Mouse (Mus musculus) thymus, adult 2 months (tissue): ENCODE measurements around the gene Lix1. TPM values are rescaled to one million over a fixed set of nuclear protein-coding genes. Genes with fewer than 3 reads are reported as not detected.

Experiments
- DNase-seq: peaks from one replicate; pipeline ENCODE4 v3.0.0; 2021
- H3K27ac ChIP-seq: fragments of 200-500 bp; 2 replicates; pipeline ENCODE4 v1.5.1; 2012; ENCODE audit warnings: low read length, control low read depth; ENCODE audit not compliant: control insufficient read depth, insufficient read depth
- H3K27me3 ChIP-seq: fragments of 200-500 bp; 2 replicates; pipeline ENCODE4 v1.6.1; 2012; ENCODE audit warnings: mild to moderate bottlenecking, low read length, moderate library complexity, mixed read lengths; ENCODE audit not compliant: control insufficient read depth, insufficient read depth
- H3K36me3 ChIP-seq: fragments of 200-500 bp; 2 replicates; pipeline ENCODE4 v1.6.1; 2012; ENCODE audit warnings: mild to moderate bottlenecking, low read length, moderate library complexity; ENCODE audit not compliant: control insufficient read depth, insufficient read depth
- H3K4me1 ChIP-seq: fragments of 200-500 bp; replicated peaks from 2 replicates; pipeline ENCODE4 v1.6.1; 2012; ENCODE audit warnings: low read length; ENCODE audit not compliant: control insufficient read depth, insufficient read depth
- H3K4me3 ChIP-seq: fragments of 200-500 bp; 2 replicates; pipeline ENCODE4 v1.5.1; 2012; ENCODE audit warnings: mild to moderate bottlenecking, low read length, control low read depth, moderate library complexity; ENCODE audit not compliant: control insufficient read depth, insufficient read depth
- CTCF ChIP-seq: fragments of 200-500 bp; IDR thresholded peaks from 2 replicates; pipeline ENCODE4 v1.5.1; 2012; ENCODE audit warnings: mild to moderate bottlenecking, control low read depth, low read length, moderate library complexity, borderline replicate concordance; ENCODE audit not compliant: control insufficient read depth, poor library complexity, insufficient read depth; ENCODE audit errors: extremely low read depth
- POLR2A ChIP-seq: fragments of 200-500 bp; IDR thresholded peaks from 2 replicates; pipeline ENCODE4 v1.6.1; 2012; ENCODE audit warnings: mild to moderate bottlenecking, low read length, control low read depth, moderate library complexity; ENCODE audit not compliant: control insufficient read depth, poor library complexity, insufficient read depth; ENCODE audit errors: extremely low read depth
- WGBS: fragments of 180-500 bp; shearing (Covaris S2); methylation state at CpG from one replicate; pipeline ENCODE4 v1.1.7; 2018; 5-methylcytosine and 5-hydroxymethylcytosine counted together
- polyA plus RNA-seq: library from polyadenylated mRNA; depleted of rRNA; stranded (reverse); fragments of >200 nt; gene quantifications from 2 replicates; pipeline ENCODE4 v1.2.3, GENCODE M21; 2012

Lix1 gene
- polyA plus RNA-seq, 1 experiment: 0.12 TPM

DNA sequence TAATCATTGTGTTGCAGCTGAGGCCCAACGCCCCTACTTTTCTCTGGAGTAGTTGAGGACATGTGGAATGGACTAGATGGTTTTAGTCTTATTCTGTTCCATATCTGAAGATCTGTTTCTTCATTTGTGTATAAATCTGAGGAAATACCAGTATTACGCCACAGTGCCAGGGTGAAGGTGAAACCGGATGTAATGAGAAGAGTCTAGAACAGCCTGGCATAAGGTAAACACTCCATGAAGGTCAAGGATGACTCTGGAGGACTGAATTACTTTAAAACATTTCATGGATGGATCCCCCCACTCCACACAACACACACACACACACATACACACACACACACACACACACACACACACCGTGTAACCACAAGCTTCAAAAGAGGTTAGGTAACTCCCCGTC lies 45.3 kb downstream of the Lix1 start:
- Histone ChIP-seq H3K27ac (no peak overlapping the region), H3K4me1 (peaks cover 10% of the 10 kb centered on the region), H3K27me3 (no peaks in the 10 kb centered on the region), H3K4me3 (no peak overlapping the region), H3K36me3 (no peaks in the 10 kb centered on the region)
- 63% methylated on average over 5 of the region's 5 CpGs for WGBS
- TF ChIP-seq CTCF (no peak), POLR2A (no peak)
- DNase-seq: no peak

DNA sequence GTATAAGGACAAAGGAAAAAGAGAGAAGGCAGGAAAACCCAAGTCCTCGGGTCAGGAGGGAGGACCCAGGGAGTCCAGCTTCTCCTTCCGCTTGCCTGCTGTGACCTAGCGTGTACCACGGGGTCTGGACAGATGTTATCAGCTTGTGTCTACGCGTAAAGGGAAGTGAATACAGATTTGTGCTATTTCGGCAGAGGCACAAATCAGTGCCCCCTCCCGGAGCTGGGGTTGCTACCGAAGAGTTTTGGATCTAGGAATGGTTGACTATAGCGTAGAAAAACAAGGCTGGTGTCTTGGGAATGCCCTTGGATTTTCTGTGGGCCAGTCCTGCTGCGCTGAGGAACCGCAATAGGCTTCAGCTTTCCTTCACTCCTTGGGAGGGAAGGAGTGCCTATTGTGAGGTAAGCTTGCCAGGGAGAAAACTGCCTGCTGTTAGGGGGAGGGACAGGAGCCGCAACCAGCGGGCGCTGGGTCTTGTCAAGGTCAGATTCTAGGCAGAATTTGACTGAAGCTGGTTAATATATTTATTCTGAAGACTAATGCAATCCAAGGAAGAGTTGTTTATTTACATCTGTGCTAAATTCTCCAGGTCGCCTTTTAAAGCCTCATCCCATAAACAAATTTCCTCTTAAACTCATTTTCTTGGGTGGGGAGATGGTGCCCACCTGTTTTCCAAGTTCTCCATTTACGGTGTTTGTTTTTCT lies 46.4 kb downstream of the Lix1 start:
- WGBS: 11% methylated on average over 17 of the region's 17 CpGs
- no peak overlapping the region for H3K27ac ChIP-seq
- no peak overlapping the region for H3K4me3 ChIP-seq
- peaks cover 7% of the 10 kb centered on the region for H3K4me1 ChIP-seq
- no peak for DNase-seq
- TF ChIP-seq POLR2A (no peak), CTCF (no peak)
- H3K27me3 ChIP-seq: no peaks in the 10 kb centered on the region
- H3K36me3 ChIP-seq: no peaks in the 10 kb centered on the region

DNA sequence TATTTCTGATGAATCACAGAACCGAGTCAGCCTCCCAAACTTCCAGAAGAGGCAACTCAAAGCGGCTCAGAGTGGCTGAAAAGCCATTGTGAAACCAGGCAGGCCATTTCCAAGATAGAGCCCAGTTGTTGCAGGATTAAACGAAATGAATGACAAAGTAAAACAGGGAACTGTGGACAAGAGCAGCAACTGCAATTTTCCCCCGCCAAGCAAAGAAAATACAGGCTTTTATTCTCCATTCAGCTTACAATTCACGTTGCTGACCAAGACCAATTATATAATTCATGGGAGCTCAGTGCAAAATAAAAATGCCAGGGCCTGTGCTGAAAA lies 46.9 kb downstream of the Lix1 start:
- no peak for DNase-seq
- Histone ChIP-seq H3K36me3 (no peaks in the 10 kb centered on the region), H3K27me3 (no peaks in the 10 kb centered on the region), H3K4me1 (peaks cover 7% of the 10 kb centered on the region), H3K4me3 (no peak overlapping the region), H3K27ac (no peak overlapping the region)
- TF ChIP-seq CTCF (no peak), POLR2A (no peak)
- WGBS: 46% methylated on average over 5 of the region's 5 CpGs

DNA sequence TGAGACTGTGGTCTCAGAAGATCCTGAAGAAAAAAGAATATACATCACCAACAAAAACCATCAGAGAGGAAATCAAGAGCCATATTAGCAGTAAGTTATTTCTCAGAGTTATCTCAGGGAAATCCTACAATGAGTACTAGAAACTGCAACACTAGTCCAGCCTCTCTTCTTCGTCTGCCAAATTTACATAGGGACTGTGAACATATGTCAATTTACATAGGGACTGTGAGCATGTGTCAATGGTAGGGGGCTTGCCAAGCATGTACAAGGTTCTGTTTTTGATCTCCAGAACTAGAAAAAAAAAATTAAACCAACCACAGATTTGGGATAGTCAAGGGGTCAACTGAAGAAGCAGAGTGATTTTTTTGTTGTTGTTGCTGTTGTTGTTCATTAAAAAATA lies 48.6 kb downstream of the Lix1 start:
- Histone ChIP-seq H3K27me3 (no peaks in the 10 kb centered on the region), H3K27ac (no peak overlapping the region), H3K4me3 (no peak overlapping the region), H3K4me1 (peaks cover 4% of the 10 kb centered on the region; the same call in 1 of the 2 replicates), H3K36me3 (no peaks in the 10 kb centered on the region)
- no peak for DNase-seq
- 94% methylated on average over 1 of the region's 1 CpGs for WGBS
- TF ChIP-seq POLR2A (no peak), CTCF (no peak)

GRCm38 (mm10) chr17:17452617-17453016 lies 50.1 kb downstream of the Lix1 start:
- H3K27ac ChIP-seq: no peak overlapping the region
- DNase-seq: no peak
- H3K27me3 ChIP-seq: no peaks in the 10 kb centered on the region
- H3K4me1 ChIP-seq: peaks cover 4% of the 10 kb centered on the region; the same call in 1 of the 2 replicates
- H3K4me3 ChIP-seq: no peak overlapping the region
- no peaks in the 10 kb centered on the region for H3K36me3 ChIP-seq
- WGBS: 90% methylated on average over 3 of the region's 3 CpGs
- TF ChIP-seq CTCF: no peak
- no peak for TF ChIP-seq POLR2A

- no peak for TF ChIP-seq CTCF
- TF ChIP-seq POLR2A: no peak
- H3K4me3 ChIP-seq: no peak overlapping the region
- 74% methylated on average over 1 of the region's 1 CpGs for WGBS
Measured at GRCm38 (mm10) chr17:17454573-17454972, 52.1 kb downstream of the Lix1 start.

GRCm38 (mm10) chr17:17485789-17486188 lies 83.3 kb downstream of the Lix1 start:
- no peak overlapping the region for H3K4me3 ChIP-seq
- no peak for DNase-seq
- 90% methylated on average over 2 of the region's 2 CpGs for WGBS
- TF ChIP-seq POLR2A: no peak
- no peak for TF ChIP-seq CTCF
- no peak overlapping the region for H3K27ac ChIP-seq
- H3K4me1 ChIP-seq: no peaks in the 10 kb centered on the region
- H3K27me3 ChIP-seq: no peaks in the 10 kb centered on the region
- H3K36me3 ChIP-seq: no peaks in the 10 kb centered on the region

More at GRCm38 (mm10) chr17:17454573-17454972, 52.1 kb downstream of the Lix1 start:
- Histone ChIP-seq H3K36me3 (no peaks in the 10 kb centered on the region), H3K27me3 (no peaks in the 10 kb centered on the region), H3K27ac (no peak overlapping the region), H3K4me1 (no peaks in the 10 kb centered on the region)
- DNase-seq: no peak
